Mouse (Mus musculus) lung, embryonic 14.5 days (tissue): ENCODE results near the gene Zfp607b. TPM values are rescaled to one million over a fixed set of nuclear protein-coding genes. Genes with fewer than 3 reads are reported as not detected.

Experiments
- ATAC-seq: fragments of 200-750 bp; cut with Nextera tagmentation; 2 replicates; pipeline ENCODE4 v1.8.0; 2017; ENCODE audit warnings: mild to moderate bottlenecking, moderate TSS enrichment, moderate library complexity; ENCODE audit not compliant: insufficient read depth
- DNase-seq: peaks from one replicate; pipeline ENCODE4 v3.0.0-alpha.2; 2015
- H3K27ac ChIP-seq: fragments of 300-500 bp; sonication (generic); 2 replicates; pipeline ENCODE4 v1.5.1; 2014; ENCODE audit warnings: low read depth, mild to moderate bottlenecking, moderate library complexity
- H3K27me3 ChIP-seq: fragments of 300-500 bp; sonication (generic); 2 replicates; pipeline ENCODE4 v1.6.1; 2014; ENCODE audit warnings: low read length, control low read depth; ENCODE audit not compliant: insufficient read depth
- H3K36me3 ChIP-seq: fragments of 300-500 bp; sonication (generic); 2 replicates; pipeline ENCODE4 v1.6.1; 2014; ENCODE audit warnings: control low read depth; ENCODE audit not compliant: insufficient read depth
- H3K4me1 ChIP-seq: fragments of 300-500 bp; sonication (generic); 2 replicates; pipeline ENCODE4 v1.6.1; 2014; ENCODE audit warnings: antibody characterized with exemption, control low read depth; ENCODE audit not compliant: insufficient read depth
- H3K4me2 ChIP-seq: fragments of 300-500 bp; sonication (generic); 2 replicates; pipeline ENCODE4 v1.6.1; 2014; ENCODE audit warnings: mild to moderate bottlenecking
- H3K4me3 ChIP-seq: fragments of 300-500 bp; sonication (generic); 2 replicates; pipeline ENCODE4 v1.5.1; 2014; ENCODE audit warnings: low read depth, low read length
- H3K9ac ChIP-seq: fragments of 300-500 bp; sonication (generic); 2 replicates; pipeline ENCODE4 v1.6.1; 2014
- H3K9me3 ChIP-seq: fragments of 300-500 bp; sonication (generic); 2 replicates; pipeline ENCODE4 v1.6.1; 2016; ENCODE audit warnings: low read depth, low read length, control low read depth
- CTCF ChIP-seq: IDR thresholded peaks from 2 replicates; pipeline ENCODE4 v1.5.1; 2016; ENCODE audit warnings: antibody characterized with exemption, low read depth
- WGBS: fragments of 180-500 bp; shearing (Covaris S2); extraction: QIAGEN DNeasy Blood & Tissue Kit; methylation state at CpG from one replicate; pipeline ENCODE4 v1.1.7; 2014; 5-methylcytosine and 5-hydroxymethylcytosine counted together
- polyA plus RNA-seq: library from polyadenylated mRNA; unstranded; fragments of >200 nt; fragmentation: Nextera tagmentation; extraction: Ambion mirVana; gene quantifications from 2 replicates; pipeline ENCODE4 v1.2.1, GENCODE M21; 2014

Zfp607b gene
- polyA plus RNA-seq, 1 experiment from 2014 or later = 3.6 TPM

GRCm38 (mm10) chr7:27735457-27735856 lies 46.3 kb downstream of the Zfp607b start:
- Histone ChIP-seq H3K36me3 (peaks cover 21% of the 10 kb centered on the region), H3K4me2 (no peak overlapping the region), H3K27me3 (no peaks in the 10 kb centered on the region), H3K4me3 (no peak overlapping the region), H3K27ac (no peak overlapping the region), H3K9ac (no peak overlapping the region), H3K4me1 (peaks cover 3% of the 10 kb centered on the region; the same call in 1 of the 2 replicates), H3K9me3 (no peaks in the 10 kb centered on the region)
- no peak for DNase-seq
- TF ChIP-seq CTCF = no peak
- no peak for ATAC-seq
- WGBS = 76% methylated on average over 5 of the region's 5 CpGs

Other genes starting within 250 kb of the Zfp607b start
- 0.31 and 0.51 TPM in 2 replicates for gene Sptbn4, start 241.7 kb upstream of the Zfp607b start, polyA plus RNA-seq
- gene Blvrb, start 241.4 kb upstream of the Zfp607b start, polyA plus RNA-seq = 54.5 and 56.0 TPM in 2 replicates
- gene Sertad3, start 215.6 kb upstream of the Zfp607b start, polyA plus RNA-seq = 22.0 and 24.3 TPM in 2 replicates
- gene Sertad1, start 202.4 kb upstream of the Zfp607b start, polyA plus RNA-seq = 39.3 and 42.5 TPM in 2 replicates
- gene Prx, start 190.0 kb upstream of the Zfp607b start, polyA plus RNA-seq = 2.5 and 2.9 TPM in 2 replicates
- 0.95 and 1.0 TPM in 2 replicates for gene Hipk4, start 166.1 kb upstream of the Zfp607b start, polyA plus RNA-seq
- 56.7 and 57.4 TPM in 2 replicates for gene Pld3, start 136.1 kb upstream of the Zfp607b start, polyA plus RNA-seq
- 20.6 and 25.4 TPM in 2 replicates for gene 2310022A10Rik, start 136.1 kb upstream of the Zfp607b start, polyA plus RNA-seq
- 92.6 and 98.9 TPM in 2 replicates for gene Akt2, start 97.8 kb upstream of the Zfp607b start, polyA plus RNA-seq
- 0.32 and 0.41 TPM in 2 replicates for gene Ttc9b, start 35.4 kb upstream of the Zfp607b start, polyA plus RNA-seq
- gene Map3k10, start 14.7 kb upstream of the Zfp607b start, polyA plus RNA-seq = 6.9 and 7.3 TPM in 2 replicates
- gene Zfp60, start 42.0 kb downstream of the Zfp607b start, polyA plus RNA-seq = 37.5 and 39.3 TPM in 2 replicates
- 1.9 and 2.1 TPM in 2 replicates for gene Zfp626, start 117.9 kb downstream of the Zfp607b start, polyA plus RNA-seq
- gene Zfp59, start 149.3 kb downstream of the Zfp607b start, polyA plus RNA-seq = 9.9 and 10.2 TPM in 2 replicates
- gene Zfp607a, start 168.2 kb downstream of the Zfp607b start, polyA plus RNA-seq = 3.8 and 3.9 TPM in 2 replicates
- 10.1 TPM in 2 replicates for gene Zfp974, start 240.1 kb downstream of the Zfp607b start, polyA plus RNA-seq